Mouse (Mus musculus) megakaryocyte-erythroid progenitor cell, adult 5-6 weeks (primary cell): Measurements from ENCODE around the gene Grin3b. TPM values are rescaled to one million over a fixed set of nuclear protein-coding genes. Genes with fewer than 3 reads are reported as not detected.
A peak's percentile ranks its signal among the peaks of the same experiment; 100 is the strongest.

Experiments used
- ATAC-seq: replicated peaks from 2 replicates; pipeline ENCODE4 v1.8.0; 2016; ENCODE audit warnings: mild to moderate bottlenecking, inconsistent platforms; ENCODE audit not compliant: severe bottlenecking, poor library complexity, low FRiP score, low TSS enrichment
- total RNA-seq, 2 experiments: library from RNA; stranded (forward) in 1 of 2; stranded (reverse) in 1 of 2; fragments of 200-1000, 215-1000 nt in 1 of 2; fragments of >200 nt in 1 of 2; fragmentation: Nextera tagmentation in 1 of 2; gene quantifications; 2 replicates each; pipeline ENCODE4 v1.2.3; 2014 to 2017

Gene Grin3b
- total RNA-seq, 2 experiments from 2014 or later, result not detected

DNA sequence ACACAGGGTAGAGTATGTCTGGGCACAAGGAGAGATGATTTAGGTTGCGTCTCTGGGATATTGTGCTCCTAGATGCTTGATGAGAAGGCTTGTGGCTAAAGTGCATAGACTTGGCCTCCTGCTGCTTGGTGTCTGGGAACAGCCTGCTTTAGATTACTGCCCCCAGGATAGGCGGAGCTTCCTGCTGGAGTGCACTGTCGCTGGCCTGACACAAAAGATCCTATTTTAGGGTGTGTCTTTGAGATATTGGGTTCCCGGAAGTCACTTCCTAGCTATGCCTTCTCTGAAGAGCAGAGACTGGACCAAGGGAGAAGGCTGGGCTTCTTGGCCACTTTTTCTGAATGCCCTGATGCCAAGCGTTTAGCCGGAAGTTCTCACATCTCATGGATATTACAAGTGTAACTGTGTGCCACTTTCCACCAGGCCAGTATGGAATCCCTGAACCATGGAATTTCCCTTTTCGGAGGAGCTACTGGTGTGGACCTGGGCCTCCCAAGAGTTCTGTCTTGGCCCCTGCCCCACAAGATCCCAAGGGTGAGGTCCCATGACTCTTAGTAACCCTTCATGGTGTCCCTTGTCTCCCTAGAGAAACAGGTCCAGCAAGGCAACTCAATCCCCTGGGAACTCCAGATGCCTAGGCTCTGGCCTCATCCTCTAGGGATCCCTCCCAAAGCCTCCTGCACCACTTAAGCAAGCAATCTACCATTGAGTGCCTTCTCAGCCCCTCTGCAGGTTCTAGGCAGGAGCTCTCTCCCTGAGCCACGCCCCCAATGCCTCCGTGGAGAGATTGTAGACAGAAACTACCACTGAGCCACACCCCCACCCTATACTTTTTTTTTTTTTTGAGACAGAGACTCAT is 33.1 kb downstream of the Grin3b start:
- peak; percentile 64 for ATAC-seq

DNA sequence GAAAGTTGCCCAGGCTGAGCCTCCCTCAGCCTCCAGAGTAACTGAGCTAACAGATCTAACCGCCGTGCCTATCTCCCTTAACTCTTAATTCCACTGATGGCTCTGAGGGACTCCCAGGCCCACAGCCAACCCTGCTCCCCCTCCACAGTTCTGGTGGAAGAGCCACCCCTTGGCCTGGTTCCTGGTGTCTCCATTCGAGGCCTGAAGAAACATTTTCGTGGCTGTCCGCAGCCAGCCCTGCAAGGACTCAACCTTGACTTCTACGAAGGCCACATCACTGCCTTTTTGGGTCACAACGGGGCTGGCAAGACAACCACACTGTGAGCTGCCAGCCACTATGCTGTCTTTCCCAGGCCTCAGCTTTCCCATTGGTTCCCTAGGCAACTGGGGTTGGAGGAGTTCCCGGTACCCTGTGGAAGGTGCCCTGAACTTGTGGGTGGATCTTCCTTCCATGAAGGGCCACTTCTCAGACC is 33.8 kb downstream of the Grin3b start:
- no peak; the same call in 1 of the 2 replicates for ATAC-seq

DNA sequence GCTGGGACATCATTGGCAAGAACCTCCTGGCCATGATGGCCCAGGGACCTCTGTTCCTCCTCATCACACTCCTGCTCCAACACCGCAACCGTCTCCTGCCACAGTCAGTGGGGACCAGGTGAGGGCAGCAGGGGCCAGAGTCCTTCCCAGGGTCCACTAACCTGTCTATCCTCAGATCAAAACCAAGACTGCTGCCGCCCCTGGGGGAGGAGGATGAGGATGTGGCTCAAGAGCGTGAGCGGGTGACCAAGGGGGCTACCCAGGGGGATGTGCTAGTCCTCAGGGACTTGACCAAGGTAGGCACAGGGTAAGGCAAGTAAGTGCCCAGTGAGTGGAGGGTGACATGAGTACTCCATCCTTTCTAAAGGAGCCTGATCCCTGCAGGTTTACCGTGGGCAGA is 41.2 kb downstream of the Grin3b start:
- ATAC-seq, result no peak

DNA sequence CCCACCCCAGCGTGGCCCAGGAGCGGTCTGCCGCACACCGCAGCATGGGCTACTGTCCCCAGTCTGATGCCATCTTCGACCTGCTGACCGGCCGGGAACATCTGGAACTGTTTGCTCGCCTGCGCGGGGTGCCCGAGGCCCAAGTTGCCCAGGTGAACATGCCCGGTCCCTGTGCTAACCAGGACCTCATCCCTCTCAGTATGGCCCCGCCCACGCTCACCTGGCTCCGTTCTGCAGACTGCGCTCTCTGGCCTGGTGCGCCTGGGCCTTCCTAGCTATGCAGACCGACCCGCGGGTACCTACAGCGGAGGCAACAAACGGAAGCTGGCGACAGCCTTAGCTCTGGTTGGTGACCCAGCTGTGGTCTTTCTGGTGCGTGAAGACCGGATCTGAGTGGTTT is 43.1 kb downstream of the Grin3b start:
- ATAC-seq, result no peak

DNA sequence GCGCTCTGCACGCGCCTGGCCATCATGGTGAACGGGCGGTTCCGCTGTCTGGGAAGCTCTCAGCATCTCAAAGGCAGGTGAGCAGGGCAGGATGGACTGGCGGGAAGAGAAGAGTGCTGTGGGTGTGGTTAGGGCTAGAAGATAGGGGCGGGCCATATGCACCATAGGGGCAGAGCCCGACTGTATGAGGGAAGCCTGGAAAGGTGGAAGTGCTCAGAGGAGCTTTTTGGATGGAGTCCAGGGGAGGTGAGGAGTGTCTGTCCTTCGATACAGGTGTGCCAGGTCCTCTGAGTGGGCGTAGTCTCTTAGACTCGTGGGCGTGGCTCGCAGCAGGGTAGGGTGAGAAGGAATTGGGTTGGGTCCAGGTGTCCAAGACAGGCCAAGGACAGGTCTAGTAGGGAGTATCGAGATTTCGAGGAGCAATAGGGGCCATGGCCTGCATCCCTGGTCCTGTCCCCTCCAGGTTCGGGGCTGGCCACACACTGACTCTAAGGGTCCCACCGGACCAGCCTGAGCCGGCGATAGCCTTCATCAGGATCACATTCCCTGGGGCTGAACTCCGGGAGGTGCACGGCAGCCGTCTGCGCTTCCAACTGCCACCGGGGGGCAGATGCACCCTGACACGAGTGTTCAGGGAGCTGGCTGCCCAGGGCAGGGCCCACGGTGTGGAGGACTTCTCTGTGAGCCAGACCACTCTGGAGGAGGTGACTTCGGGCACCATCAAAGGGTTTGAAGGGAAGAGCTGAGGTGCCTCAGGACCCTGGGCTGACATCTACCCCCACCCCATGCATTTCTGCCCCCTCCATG is 44.2 kb downstream of the Grin3b start:
- ATAC-seq, result no peak

DNA sequence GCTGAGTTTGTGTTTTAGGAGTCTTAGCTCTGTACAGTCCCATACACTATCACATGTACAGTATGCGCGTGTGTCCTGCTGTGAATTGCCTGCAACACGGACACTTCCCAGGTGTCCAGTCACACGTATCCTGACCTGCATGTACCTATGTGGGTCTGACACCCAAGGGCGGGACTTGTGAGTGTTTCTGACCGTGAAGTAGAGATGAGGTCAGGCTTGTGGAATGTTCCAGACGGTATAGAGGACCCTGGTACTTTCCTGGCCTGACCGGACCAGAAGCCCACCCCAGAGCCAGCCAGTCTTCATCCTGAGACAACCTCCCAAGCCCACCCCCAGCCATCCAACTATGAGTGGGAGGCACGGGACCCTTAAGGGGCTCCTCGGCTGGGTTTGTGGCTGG is 45.1 kb downstream of the Grin3b start:
- no peak for ATAC-seq

DNA sequence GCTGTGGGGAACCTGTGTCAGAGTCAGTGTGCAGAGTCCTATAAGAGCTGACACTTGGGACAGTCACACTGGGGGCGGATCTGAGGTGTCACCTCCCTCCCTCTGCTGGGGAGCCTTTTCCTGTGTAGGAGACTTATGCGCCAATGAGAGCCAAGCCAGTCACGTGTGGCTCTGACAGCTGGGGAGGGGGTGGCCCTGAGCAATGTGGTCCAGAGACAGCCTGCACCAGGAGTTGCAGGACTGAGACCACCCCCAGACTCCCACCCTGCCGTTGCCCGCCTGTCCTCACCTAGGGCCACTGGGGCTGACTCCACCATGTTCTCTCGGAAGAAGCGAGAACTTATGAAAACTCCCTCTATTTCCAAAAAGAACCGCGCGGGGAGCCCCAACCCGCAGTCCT is 46.0 kb downstream of the Grin3b start, which contains the start of gene Arhgap45:
Arhgap45 (plus strand) TSS at position 143 of the 400 bp plus-strand sequence.
- peak; percentile 79 for ATAC-seq

DNA sequence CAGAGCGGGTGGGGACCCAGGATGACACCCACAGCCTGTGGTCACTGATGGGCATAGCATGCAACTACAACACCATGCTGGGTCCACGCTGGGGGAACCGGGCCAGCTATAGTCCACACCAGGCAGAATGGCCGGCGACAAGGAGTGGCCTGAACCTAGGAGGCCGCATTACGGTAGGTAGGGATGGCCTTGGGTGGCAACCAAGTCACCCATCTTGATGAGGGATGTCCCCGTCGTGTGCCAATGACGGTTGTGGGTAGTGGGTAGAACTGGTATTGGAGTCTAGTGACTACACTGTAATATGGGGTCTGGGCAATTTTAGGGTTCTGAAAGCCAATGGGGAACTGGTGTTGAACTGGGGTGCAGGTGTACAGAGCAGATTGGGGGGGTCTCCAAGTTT is 46.4 kb downstream of the Grin3b start:
- peak; percentile 14 for ATAC-seq

DNA sequence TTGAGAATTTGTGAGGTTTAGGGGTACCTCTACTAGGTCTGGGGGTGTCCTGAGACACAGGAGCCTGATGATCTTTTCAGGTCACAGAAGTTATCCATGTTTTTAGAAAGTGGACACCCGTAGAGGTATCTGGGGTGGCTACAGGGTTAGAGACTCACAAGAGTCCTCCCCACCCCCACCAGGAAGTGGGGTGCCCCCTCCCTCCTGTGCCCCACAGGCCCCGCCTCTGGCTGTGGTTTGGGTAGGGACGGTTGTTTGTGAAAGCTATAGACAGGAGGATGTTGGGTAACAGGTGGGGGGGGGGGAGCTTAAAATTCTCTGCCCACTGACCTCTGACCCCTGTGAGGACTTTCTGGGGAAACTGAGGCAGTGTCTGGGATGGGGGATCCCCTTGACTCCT is 46.8 kb downstream of the Grin3b start:
- peak; percentile 21; the same call in 1 of the 2 replicates for ATAC-seq

DNA sequence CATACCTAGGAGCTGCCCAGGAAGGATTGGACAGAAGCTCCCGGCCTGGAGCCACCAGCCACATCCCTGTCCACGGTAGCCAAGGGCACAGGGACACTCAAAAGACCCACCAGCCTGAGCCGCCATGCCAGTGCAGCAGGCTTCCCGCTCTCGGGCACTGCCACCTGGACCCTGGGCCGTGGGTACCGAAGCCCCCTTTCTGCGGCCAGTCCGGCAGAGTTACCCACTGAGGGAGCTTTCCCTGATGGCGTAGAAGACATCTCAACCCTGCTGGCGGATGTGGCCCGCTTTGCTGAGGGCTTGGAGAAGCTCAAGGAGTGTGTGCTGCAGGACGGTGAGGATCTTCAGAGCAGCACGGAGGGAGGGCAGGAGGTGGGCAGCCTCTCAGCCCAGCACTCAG is 47.3 kb downstream of the Grin3b start:
- no peak for ATAC-seq

DNA sequence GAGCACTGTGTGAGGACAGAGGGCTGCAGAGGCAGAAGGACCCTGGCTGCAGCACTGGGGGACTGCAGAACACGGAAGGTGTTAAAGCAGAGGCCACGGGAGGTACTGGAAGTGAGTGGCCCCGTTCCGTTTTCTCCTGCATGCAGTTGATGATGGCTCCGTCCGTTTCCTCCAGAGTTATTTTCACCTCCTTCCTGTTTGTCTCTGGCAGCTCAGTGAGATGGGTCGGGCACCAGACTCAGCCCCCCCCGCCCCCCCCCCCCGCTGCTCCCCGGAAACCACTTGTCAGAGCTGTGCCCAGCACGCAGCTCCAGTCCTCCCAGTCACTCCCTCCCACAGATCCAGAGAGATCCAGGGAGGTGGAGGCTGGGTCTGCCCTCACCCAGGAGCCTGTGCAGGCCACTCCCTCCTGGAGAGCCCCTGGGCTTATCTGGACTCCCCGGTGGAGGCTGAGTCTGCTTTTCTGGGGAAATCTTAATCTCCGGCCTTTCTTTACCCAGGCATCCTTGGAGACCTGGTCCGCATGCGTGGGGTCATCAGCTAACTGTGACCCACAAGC is 48.3 kb downstream of the Grin3b start:
- peak; percentile 34 for ATAC-seq

DNA sequence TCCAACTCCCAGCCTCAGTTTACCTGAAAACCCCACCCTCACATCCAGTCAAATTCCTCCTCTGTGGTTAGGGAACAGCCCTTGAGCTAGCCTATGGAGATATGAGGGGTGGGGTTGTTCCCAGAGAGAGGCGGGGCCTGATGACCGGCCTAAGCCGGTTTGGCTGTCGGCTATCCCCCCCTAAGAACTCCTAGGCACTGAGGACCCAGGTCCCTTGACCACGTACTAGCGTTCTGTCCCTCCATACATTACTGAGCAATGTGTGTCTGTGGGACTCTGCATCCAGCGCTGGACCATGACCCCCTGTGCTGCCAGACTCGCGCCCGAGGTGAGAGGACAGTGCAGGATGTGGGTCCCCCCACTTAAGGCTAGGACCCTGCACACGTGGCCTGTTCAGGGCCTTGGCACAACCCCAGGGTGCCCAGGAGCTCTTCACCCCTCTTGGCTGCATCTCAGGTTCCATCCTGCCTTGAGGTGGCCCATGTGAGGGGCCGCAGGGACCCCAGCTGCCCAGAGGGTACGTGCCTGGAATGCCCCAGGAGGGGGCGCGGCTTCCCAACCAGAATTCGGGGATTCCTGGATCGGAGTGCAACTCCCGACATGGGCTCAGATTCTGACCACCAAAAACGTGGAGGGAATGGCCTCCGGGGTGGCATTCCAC is 49.1 kb downstream of the Grin3b start:
- ATAC-seq, result no peak

DNA sequence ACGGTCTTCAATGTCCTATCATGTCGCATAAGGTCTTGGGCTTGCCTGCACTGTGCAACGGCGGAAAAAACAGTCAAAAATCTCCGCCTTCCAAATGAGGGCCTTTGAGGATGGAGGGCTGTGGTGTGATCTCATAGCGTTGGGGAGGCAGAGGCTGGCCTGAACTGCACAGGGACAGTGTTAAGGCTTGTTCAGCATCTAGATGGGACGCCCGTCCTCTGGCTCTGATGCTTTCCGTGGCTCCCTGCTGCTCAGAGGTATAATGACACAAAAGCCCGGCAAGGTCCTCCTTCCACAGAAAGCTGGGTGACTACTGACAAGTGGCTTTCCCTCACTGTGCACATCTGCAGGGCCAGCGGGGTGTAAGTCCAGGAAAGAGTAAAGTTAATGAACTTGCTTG is 49.7 kb downstream of the Grin3b start:
- no peak for ATAC-seq

DNA sequence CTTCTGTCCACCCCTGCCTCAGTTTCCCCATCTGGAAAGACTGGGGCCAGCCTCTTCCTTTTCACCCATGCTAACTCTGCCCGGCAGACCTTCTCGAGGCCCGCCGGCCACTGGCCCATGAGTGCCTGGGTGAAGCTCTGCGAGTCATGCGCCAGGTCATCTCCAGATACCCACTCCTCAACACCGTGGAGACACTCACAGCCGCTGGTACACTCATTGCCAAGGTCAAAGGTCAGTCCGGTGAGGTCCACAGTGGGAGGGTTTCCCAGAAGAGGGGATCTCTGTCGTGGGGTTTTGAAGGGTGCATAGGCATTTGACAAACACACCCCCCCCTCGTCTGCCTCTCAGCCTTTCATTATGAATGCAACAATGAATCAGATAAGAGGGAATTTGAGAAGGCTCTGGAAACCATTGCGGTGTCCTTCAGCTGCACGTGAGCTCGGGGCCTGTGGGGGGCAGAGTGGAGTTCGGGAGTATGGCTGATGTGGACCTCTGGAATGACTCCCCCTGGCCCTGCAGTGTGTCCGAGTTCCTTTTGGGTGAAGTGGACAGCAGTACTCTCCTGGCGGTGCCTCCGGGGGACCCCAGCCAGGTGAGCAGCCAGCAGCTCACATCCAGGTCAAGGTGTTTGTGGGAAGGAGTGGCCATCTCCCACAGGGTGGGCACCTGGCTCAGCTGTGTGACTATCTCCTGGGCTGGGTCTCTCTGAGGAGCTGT is 50.2 kb downstream of the Grin3b start:
- no peak for ATAC-seq

DNA sequence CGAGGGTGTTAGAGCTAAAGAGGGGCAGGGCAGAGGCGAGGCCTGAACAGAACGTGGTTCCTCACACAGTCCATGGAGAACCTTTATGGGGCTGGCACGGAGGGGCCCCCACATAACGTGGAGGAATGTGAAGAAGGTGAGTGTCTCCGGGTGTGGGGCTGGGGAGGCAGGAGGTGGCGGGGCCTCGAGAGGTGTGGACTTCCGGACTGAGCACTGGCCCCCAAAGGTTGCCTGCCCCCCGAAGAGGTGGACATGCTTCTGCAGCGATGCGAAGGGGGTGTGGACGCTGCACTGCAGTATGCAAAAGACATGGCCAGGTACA is 50.8 kb downstream of the Grin3b start:
- no peak for ATAC-seq

DNA sequence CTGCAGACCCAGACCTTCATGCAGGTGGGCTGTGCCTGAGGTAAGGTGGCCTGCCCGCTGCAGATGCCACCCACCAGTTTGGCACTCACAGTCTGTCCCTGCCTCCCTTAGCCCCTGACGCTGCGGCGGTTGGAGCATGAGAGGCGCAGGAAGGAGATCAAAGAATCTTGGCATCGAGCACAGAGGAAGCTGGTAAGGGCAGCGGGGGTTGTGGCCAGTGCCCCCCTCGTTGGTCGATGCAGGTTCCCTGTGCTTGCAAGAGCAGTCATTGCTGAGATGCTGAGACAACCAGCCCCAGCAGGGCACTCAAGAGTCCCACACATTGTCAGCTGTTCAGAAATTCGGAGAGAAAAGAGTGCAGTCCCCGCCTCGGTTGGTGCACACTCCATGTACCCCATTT is 51.6 kb downstream of the Grin3b start:
- ATAC-seq, result no peak

DNA sequence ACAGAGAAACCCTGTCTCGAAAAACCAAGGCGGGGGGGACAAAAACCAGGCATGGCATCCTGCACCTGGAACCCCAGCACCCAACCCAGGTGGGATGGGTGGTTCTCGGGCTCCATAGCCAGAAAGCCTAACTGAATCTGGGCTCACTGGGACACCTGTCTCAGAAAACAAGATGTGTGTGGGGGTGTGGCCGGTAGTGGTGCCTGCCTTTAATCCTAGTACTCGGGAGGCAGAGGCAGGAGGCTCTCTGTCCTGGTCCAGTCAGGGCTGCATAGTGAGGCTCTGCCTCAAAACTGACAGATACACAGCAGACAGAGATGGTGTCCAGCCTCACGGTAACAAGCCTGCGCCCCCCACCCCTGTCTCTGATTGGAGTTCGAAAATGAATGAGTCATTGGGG is 52.3 kb downstream of the Grin3b start:
- ATAC-seq, result no peak

DNA sequence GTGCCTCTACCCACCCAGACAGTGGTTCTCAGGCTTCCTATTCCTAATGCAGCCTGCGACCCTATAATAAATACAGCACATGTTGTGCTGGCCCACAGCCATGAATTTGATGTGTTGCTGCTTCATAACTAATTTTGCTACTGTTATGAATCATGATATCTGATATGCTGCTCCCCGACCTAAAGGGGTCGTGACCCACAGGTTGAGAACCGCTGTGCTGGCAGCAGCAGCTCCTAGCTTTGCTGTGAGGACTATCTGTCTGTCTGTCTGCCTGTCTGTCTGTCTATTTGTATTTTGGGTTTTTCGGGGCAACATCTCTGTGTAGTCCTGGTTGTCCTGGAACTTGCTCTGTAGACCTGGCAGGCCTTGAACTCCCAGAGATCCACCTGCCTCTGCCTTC is 53.2 kb downstream of the Grin3b start:
- ATAC-seq, result no peak
